Mouse (Mus musculus) spleen, postnatal 10 days (tissue): ENCODE measurements around the gene Bola3.
A peak's percentile ranks its signal among the peaks of the same experiment; 100 is the strongest.
"Not testable (repeated sequence)": the region's sequence is repeated elsewhere in the genome, so short reads cannot be mapped to it uniquely, and the experiment has no call there.

Source experiments
- DNase-seq, 2 experiments: peaks; one replicate each; pipeline ENCODE4 v3.0.0; 2021 to 2022; ENCODE audit warnings: low spot score in 2 of 2

The Bola3 gene

DNA sequence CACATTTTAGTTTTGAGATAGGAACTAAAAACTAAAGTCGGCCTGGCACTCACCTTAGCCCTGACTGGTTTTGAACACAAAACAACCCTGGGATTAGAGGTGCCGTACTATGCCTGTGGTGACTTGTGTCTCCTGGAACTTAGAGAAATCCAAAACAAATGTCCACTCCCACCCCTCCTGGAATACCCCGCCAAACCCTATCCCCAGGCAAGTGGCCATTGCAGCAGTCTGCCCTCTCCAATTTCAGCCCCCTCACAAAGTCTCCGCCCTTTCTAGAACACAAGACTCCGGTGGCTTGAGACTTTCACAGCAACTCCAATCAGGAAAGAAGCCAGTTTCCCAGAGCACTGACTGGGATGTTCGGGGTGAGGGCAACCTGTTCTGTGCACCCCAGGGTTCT, at the start of gene Bola3:
Bola3 (plus strand) TSS at position 275 of the 400 bp plus-strand sequence.
- DNase-seq = no peak

GRCm38 (mm10) chr6:83300447-83301229, 48.3 kb upstream of the Bola3 start:
- DNase-seq = no peak

GRCm38 (mm10) chr6:83301294-83301693, 47.7 kb upstream of the Bola3 start:
- no peak for DNase-seq

GRCm38 (mm10) chr6:83302264-83302663, 46.7 kb upstream of the Bola3 start:
- no peak for DNase-seq

GRCm38 (mm10) chr6:83309017-83309416, 39.9 kb upstream of the Bola3 start:
- DNase-seq = no peak

DNA sequence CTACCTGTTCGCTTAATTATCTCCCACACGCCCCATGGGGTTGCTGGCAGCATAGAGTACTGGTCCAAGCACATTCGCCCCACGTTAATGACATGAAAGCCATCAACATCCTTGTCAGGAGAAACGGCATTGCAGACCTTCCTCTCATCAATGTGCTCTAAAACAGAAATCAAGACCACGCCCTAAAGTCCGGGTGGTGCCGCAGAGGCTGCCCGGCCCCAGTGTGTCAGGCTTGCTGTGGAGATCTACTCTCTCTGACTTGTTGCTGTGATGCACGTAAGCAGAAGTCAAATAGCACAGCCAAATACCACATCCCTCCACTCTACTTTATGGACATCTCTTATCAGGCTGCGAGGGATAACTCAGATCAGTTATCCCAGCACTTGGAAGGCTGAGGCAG, 37.7 kb upstream of the Bola3 start:
- no peak for DNase-seq

- no peak for DNase-seq
Observed at GRCm38 (mm10) chr6:83312021-83312420, 36.9 kb upstream of the Bola3 start.

DNA sequence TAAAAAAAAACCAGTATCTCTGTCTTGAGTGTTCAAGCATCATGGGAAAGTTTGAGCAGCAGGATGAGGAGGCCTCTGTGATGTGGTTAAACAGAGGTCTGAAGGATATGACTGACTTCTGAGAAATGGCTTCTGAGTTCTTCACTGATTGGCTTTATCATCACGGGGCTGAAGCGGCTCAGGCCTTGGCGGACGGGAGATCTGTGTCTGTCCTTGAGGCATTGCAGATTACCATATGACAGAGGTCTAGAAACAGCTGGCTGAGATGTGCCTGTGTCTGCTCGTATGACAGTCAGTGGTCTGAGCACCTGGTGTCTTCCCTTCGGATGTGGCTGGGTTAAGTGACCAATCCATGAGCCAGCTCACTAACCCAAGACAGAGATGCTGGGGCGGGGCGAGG, 36.4 kb upstream of the Bola3 start:
- no peak for DNase-seq

DNA sequence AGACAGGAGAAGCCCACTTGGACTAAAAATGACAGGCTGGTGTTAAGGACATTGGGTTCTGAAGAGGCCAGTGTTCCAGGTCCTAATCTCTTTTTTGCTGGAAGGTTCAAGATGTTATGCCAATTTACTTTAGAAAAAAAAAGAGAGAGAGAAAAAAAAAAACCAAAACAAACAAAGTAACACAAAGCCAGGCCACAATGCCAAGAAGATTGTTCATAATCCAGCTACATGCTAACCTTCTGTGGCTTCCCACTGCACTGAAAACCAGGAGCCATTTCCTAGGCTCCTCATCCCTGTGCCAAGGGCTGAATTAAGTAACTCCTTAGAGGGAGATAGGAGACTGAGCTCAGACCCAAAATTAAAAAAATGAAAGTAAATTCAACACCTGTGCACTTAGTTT, 33.7 kb upstream of the Bola3 start:
- DNase-seq = no peak

DNA sequence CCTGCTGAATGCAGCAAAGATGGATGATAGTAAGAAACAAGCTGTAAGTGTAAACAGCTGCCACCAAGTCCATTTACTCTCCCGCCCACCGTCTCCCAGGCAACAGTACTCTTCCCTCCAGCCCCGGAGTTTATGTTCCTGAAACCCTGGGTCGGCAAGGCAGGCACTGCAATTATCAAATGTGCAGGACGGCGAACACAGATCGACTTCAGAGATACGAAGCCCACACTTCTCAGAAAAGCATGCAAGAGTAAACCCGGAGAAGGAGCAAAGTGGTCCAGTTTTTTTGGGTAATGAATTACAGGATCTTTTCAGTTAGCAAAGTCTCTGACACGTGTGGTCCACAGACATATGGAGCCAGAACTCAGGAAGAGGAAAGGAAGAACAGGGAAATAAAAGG, 32.9 kb upstream of the Bola3 start:
- peak in 1 of 2 experiments; percentile 38 for DNase-seq

DNA sequence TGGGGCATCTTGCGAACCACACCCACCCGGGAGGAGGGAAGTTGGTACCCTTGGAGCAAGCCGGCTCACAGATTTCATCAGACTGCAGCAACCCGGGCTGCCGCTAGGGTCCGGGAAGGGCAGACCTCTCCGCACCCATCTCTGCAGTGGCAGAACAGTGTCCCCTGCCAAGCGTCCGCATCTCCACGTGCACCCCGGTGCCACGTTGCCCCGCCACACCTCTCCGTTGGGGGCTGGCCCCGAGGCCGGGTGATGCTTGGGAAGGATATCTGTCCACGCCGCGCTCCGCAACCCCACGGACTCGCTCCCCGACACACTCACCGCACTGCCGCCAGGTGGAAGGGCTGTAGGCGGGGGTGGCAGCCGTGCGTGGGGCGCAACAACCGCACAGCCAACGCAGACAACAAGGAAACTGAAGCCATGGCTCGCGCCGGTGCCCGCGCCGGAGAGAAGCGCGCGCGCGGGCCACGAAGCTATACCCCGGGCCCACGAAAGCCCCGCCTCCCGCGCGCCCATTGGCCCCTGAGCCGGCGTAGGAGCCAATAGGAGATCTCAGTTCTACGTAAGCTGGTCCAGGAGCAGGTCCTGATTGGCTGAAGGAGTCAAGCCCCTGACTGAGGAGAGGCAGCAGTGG, 31.7 kb upstream of the Bola3 start:
- DNase-seq = peak; percentile 86 to 96

DNA sequence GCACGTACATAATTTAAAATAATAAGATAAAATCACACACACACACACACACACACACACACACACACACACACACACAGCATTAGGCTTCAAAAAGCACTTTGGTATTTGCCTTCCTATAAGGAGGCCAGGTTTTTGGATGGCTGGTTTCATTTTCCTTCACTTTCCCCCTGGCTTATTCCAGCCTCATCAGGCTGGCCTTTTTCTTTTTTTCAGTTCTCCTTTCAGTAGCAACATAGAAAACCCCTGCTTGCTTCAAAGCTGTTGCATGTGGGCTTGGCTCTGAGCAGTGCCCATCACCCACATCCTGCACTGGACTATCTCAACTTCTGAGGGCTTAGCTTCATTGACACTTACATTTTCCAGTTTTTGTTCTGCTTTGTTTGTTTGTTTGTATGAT, 27.0 kb upstream of the Bola3 start:
- DNase-seq = peak in 1 of 2 experiments; percentile 32

- no peak for DNase-seq
Observed at GRCm38 (mm10) chr6:83322794-83323193, 26.2 kb upstream of the Bola3 start.

- DNase-seq = no peak
Observed at GRCm38 (mm10) chr6:83323652-83324419, 25.1 kb upstream of the Bola3 start.

DNA sequence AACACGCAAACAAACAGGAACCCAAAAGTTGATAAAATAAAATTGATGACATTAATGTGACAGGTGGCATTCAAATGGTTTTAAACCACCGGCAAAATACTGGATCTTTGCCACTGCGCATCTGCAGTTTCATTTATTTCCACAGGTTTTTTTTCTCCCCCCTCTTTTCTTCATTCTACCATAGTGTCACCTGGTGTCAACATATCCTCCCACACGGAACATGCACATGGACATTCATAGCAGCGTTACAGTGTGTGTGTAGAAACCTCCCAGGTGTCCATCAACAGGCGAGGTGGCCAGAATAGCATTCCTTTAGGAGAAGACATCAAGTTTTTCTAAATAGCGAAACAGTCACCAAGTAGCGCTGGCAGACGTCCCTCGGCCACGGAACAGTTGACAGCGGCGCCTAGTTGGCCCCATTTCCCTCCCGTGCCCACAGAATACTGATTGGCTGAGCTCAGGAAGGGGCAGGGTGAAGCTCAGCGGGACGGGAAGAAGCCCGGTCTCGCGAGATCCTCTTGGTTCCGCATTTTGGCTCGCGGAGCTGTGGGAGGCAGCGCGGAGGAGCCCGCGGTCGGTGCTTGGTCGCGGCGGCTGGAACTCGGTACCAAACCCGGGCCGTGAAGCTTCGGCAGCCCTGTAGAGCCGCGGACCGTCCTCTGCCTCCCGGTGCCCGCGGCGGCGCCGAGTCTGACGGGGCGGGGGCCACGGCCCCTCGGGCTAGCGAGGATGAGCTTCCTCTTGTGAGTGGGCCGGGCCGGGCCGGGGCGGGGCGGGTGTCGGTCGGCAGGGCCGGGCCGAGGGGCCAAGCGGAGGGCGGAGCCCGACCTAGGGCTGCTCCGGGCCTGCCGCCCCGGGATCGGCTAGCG, 23.2 kb upstream of the Bola3 start, which contains the start of the genes Mthfd2 and Mob1a:
Mthfd2 (minus strand) TSS at position 384 of the 869 bp plus-strand sequence.
Mob1a (plus strand) TSS at position 492 of the 869 bp plus-strand sequence.
- peak; percentile 97 for DNase-seq

DNA sequence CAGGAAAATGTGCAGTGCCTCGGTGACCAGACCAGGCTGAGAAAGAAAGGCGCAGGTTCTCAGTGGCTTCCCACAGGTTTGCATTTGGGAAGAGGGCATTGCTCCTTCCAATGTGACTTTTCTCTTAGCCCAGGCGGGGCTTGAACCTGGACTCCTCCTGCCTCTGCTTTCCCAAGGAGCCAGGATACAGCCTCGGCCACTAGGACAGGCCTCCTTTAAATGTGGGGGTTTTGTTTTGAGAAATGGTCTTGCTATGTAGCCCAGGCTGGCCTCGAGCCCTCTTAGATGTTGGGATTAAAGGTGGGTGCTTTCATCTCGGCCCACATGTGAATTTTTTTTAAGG, 22.6 kb upstream of the Bola3 start:
- no peak for DNase-seq

DNA sequence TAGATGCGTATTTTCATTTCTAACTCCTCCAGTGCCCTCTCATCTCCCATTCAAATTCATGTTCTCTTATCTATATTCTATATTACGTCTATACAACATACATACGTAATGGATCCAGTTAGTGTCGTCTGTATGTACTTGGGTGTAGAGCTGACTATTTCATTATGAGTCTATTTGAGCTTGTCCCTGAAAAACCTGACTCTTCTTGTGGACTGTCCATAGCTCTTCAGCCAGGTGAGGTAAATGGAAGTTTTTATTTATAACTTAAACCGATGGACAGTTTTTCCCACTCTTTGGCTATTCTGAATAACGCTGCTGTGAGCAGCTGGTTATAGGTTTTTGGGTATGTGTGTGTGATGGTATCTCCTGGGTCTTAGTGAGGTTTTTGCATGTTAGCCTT, 22.2 kb upstream of the Bola3 start:
- no peak for DNase-seq

DNA sequence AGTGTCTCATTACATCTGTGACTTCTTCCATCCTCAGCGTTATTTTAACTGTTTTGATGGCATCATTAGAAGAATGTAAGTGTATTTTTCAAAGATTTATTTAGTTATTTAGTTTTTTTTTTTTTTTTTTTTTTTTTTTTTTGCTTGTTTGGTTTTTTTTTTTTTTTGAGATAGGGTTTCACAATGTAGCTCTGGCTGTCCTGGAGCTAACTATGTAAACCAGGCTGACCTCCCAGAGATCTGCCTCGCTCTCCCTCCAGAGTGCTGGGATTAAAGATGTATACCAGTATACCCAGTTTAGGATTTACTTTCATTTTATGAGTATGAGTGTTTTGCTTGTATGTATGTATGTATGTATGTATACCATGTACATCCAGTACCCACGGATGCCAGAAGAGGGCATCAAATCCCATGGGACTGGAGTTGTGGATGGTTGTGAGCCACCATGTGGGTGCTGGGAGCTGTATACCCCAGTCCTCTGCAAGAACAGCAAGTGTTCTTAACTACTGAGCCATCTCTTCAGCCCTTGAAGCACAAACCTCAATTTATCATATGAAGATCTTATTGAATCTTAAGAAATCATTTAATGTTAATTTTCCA, 21.3 kb upstream of the Bola3 start:
- no peak for DNase-seq

GRCm38 (mm10) chr6:83341387-83341786, 7.6 kb upstream of the Bola3 start:
- DNase-seq = no peak

DNA sequence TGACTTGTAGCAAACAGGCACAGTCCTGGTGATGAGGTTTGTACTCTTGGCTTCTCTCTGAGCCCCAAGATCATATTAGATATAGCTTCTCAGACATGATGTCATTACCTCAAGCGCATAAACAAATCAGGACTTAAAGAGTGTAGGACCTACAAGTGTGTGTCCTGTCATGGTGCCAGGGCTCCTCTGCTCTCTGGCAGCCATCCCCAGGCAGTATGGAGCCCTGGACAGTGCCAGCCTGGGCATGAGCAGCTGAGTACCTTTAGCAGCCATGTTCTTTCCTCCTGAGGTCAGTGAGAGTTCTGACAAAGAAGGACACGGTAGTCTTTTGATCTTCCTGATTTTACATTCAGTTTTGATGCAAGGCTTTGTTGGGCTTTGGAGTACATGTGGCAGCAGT, 6.0 kb upstream of the Bola3 start:
- no peak for DNase-seq

GRCm38 (mm10) chr6:83345285-83345684, 3.7 kb upstream of the Bola3 start:
- not testable (repeated sequence) for DNase-seq
